ENCODE assay signal across 9 mouse cellular contexts in genomic region chr9:84343435-84344095, GRCm38 (mm10).
DNase-seq lines count a peak whose midpoint lies in the region; ATAC-seq and TF ChIP-seq lines count a peak whose summit lies in the region.
"Had no signal": no experiment of that assay in that cellular context is flagged by ENCODE, and none has a peak within 500 bp of the region (broad histone marks: within the 10 kb centered on the region; RNA-seq: fewer than 3 reads in every experiment).

No protein-coding gene starts in this region.

- no peaks in the 10 kb centered on the region for H3K9me3 ChIP-seq in hindbrain, postnatal 0 days (ENCODE audit: low read length)
- H3K9me3 ChIP-seq: limb, embryonic 15.5 days had no signal

- no peaks in the 10 kb centered on the region for H3K4me1 ChIP-seq in hindbrain, postnatal 0 days (ENCODE audit: insufficient read depth, low read length)
- H3K4me1 ChIP-seq: limb, embryonic 15.5 days had no signal

- no peak overlapping the region for H3K27ac ChIP-seq in hindbrain, postnatal 0 days
- H3K27ac ChIP-seq: limb, embryonic 15.5 days had no signal

- H3K4me3 ChIP-seq in hindbrain, postnatal 0 days (ENCODE audit: low read length) = no peak overlapping the region
- H3K4me3 ChIP-seq: limb, embryonic 15.5 days had no signal

- no peak overlapping the region for H3K9ac ChIP-seq in hindbrain, postnatal 0 days (replicated peaks; ENCODE audit: low read length)
- H3K9ac ChIP-seq: limb, embryonic 15.5 days had no signal

- DNase-seq in Muller cell, postnatal 12 days (ENCODE audit: inconsistent ontology term) = peak; percentile 50
- DNase-seq in cerebellum, adult 9-10 months = peak; percentile 64
- DNase-seq in frontal cortex, postnatal 25 days (ENCODE audit: low spot score in 2 of 2) = peak; percentile 81 to 82
- peak; percentile 91 for DNase-seq in hindbrain, postnatal 0 days (ENCODE audit: low spot score)
- peak; percentile 31 to 57 for DNase-seq in layer of hippocampus, postnatal 36 days
- peak; percentile 80 for DNase-seq in lung, postnatal 14 days
- peak; percentile 94 for DNase-seq in retina, embryonic 14.5 days (ENCODE audit: low spot score)
- peak; percentile 11 to 22 for DNase-seq in thymus, postnatal 36 days

- peak; percentile 84 for TF ChIP-seq CTCF in hindbrain, postnatal 0 days (IDR thresholded peaks at IDR 0.05; ENCODE audit: low read depth)

- no peaks in the 10 kb centered on the region for H3K27me3 ChIP-seq in hindbrain, postnatal 0 days (ENCODE audit: insufficient read depth, low read length)
- H3K27me3 ChIP-seq: limb, embryonic 15.5 days had no signal

- H3K36me3 ChIP-seq in hindbrain, postnatal 0 days (ENCODE audit: insufficient read depth, low read length) = no peaks in the 10 kb centered on the region
- H3K36me3 ChIP-seq: limb, embryonic 15.5 days had no signal

- WGBS in hindbrain, postnatal 0 days = 17% methylated on average over 7 of the region's 7 CpGs

- peak; percentile 93 for ATAC-seq in hindbrain, postnatal 0 days

- H3K4me2 ChIP-seq in hindbrain, postnatal 0 days (ENCODE audit: low read depth, low read length) = no peak overlapping the region
- H3K4me2 ChIP-seq: limb, embryonic 15.5 days had no signal

Comparison
In these comparisons a context has a peak if more than half of its experiments do, and no peak if none do; other contexts are left out.
1. DNase-seq: peak in every context shown above with its lines; median percentile 94 in retina, embryonic 14.5 days; 91 in hindbrain, postnatal 0 days; 82 in frontal cortex, postnatal 25 days; 80 in lung, postnatal 14 days; 64 in cerebellum, adult 9-10 months; 50 in Muller cell, postnatal 12 days; 44 in layer of hippocampus, postnatal 36 days; 16 in thymus, postnatal 36 days.